Comparison of ENCODE assay signal across 15 mouse cellular contexts in genomic region chr10:80271870-80272585, GRCm38 (mm10). TPM values are rescaled to one million over a fixed set of nuclear protein-coding genes. Genes with fewer than 3 reads are reported as not detected.
DNase-seq lines count a peak whose midpoint lies in the region; ATAC-seq and TF ChIP-seq lines count a peak whose summit lies in the region.
"Had no signal": no experiment of that assay in that cellular context is flagged by ENCODE, and none has a peak within 500 bp of the region (broad histone marks: within the 10 kb centered on the region; RNA-seq: fewer than 3 reads in every experiment).

No protein-coding gene starts in this region.

- TF ChIP-seq POLR2A in thymus, adult 2 months (IDR thresholded peaks at IDR 0.05; ENCODE audit: control insufficient read depth, extremely low read depth, insufficient read depth, low read length, poor library complexity): no peak

- H3K27me3 ChIP-seq in heart, embryonic 12.5 days (replicated peaks): no peaks in the 10 kb centered on the region
- no peaks in the 10 kb centered on the region for H3K27me3 ChIP-seq in thymus, adult 2 months (ENCODE audit: control insufficient read depth, insufficient read depth, low read length)
- H3K27me3 ChIP-seq in liver, embryonic 15.5 days: no peaks in the 10 kb centered on the region
- H3K27me3 ChIP-seq: embryonic facial prominence, embryonic 15.5 days; forebrain, embryonic 15.5 days; lung, embryonic 15.5 days had no signal

- no peak overlapping the region for H3K27ac ChIP-seq in heart, embryonic 12.5 days (ENCODE audit: poor library complexity, severe bottlenecking)
- H3K27ac ChIP-seq in thymus, adult 2 months (ENCODE audit: control insufficient read depth, insufficient read depth, low read length): peak overlapping the region; percentile 24; the same call in 1 of the 2 replicates
- H3K27ac ChIP-seq in liver, embryonic 15.5 days (replicated peaks): peak overlapping the region; percentile 92
- H3K27ac ChIP-seq: embryonic facial prominence, embryonic 15.5 days; forebrain, embryonic 15.5 days; lung, embryonic 15.5 days had no signal

- WGBS in heart, embryonic 12.5 days: 88% methylated on average over 8 of the region's 8 CpGs
- 85% methylated on average over 8 of the region's 8 CpGs for whole genome bisulfite sequencing in thymus, adult 2 months
- WGBS in liver, embryonic 15.5 days (ENCODE audit: insufficient replicate concordance): 56% methylated on average over 8 of the region's 8 CpGs

- no peak for TF ChIP-seq CTCF in thymus, adult 2 months (IDR thresholded peaks at IDR 0.05; ENCODE audit: borderline replicate concordance, control insufficient read depth, extremely low read depth, insufficient read depth, low read length, poor library complexity)

- DNase-seq in heart, adult 11 months: no peak
- no peak for DNase-seq in thymus, adult 2 months
- no peak for DNase-seq in thymus, adult 18-20 months
- no peak for DNase-seq in B cell, adult 2 months
- no peak for DNase-seq in thymus, postnatal 0 days (ENCODE audit: low spot score)
- DNase-seq: adrenal gland, postnatal 36 days; kidney, postnatal 10 days; left cerebral cortex, postnatal 4 days; right cerebral cortex, postnatal 4 days had no signal

- H3K4me1 ChIP-seq in heart, embryonic 12.5 days (replicated peaks): peaks cover 62% of the 10 kb centered on the region
- H3K4me1 ChIP-seq in thymus, adult 2 months (replicated peaks; ENCODE audit: control insufficient read depth, insufficient read depth, low read length): peaks cover 35% of the 10 kb centered on the region
- H3K4me1 ChIP-seq in liver, embryonic 15.5 days (replicated peaks): peaks cover 78% of the 10 kb centered on the region

- peaks cover 74% of the 10 kb centered on the region for H3K36me3 ChIP-seq in heart, embryonic 12.5 days
- peaks cover 20% of the 10 kb centered on the region for H3K36me3 ChIP-seq in thymus, adult 2 months (ENCODE audit: control insufficient read depth, insufficient read depth, low read length)
- H3K36me3 ChIP-seq in liver, embryonic 15.5 days (replicated peaks): peaks cover 78% of the 10 kb centered on the region

- ATAC-seq in heart, embryonic 12.5 days (ENCODE audit: insufficient number of reproducible peaks, low FRiP score): no peak
- ATAC-seq in liver, embryonic 15.5 days (ENCODE audit: insufficient read depth): peak; percentile 56
- ATAC-seq: forebrain, embryonic 15.5 days had no signal

- H3K4me3 ChIP-seq in heart, embryonic 12.5 days: no peak overlapping the region
- H3K4me3 ChIP-seq in thymus, adult 2 months (ENCODE audit: control insufficient read depth, insufficient read depth, low read length): no peak overlapping the region
- H3K4me3 ChIP-seq in liver, embryonic 15.5 days (replicated peaks): peak overlapping the region; percentile 38
- H3K4me3 ChIP-seq: embryonic facial prominence, embryonic 15.5 days; forebrain, embryonic 15.5 days; lung, embryonic 15.5 days; myocyte had no signal

- H3K4me2 ChIP-seq in heart, embryonic 12.5 days: 0 out of 2 replicates have a peak overlapping the region, but pooled peaks have one; percentile 4
- peak overlapping the region; percentile 91 for H3K4me2 ChIP-seq in liver, embryonic 15.5 days
- H3K4me2 ChIP-seq: embryonic facial prominence, embryonic 15.5 days; forebrain, embryonic 15.5 days; lung, embryonic 15.5 days had no signal

- H3K9ac ChIP-seq in heart, embryonic 12.5 days: 0 out of 2 replicates have a peak overlapping the region, but pooled peaks have one; percentile 31
- H3K9ac ChIP-seq in liver, embryonic 15.5 days: peak overlapping the region; percentile 50; the same call in 1 of the 2 replicates
- H3K9ac ChIP-seq: embryonic facial prominence, embryonic 15.5 days; forebrain, embryonic 15.5 days; lung, embryonic 15.5 days had no signal

- H3K9me3 ChIP-seq in heart, embryonic 12.5 days (replicated peaks): no peaks in the 10 kb centered on the region
- H3K9me3 ChIP-seq in liver, embryonic 15.5 days (replicated peaks): no peaks in the 10 kb centered on the region
- H3K9me3 ChIP-seq: embryonic facial prominence, embryonic 15.5 days; forebrain, embryonic 15.5 days; lung, embryonic 15.5 days had no signal

RNA-seq across cellular contexts. Expression of gene Dazap1, which starts 10.7 kb away (rescaled TPM):
- polyA plus RNA-seq in heart, embryonic 12.5 days (2016; fragmentation: Nextera tagmentation; extraction: Ambion mirVana): 37.4 and 41.9 TPM in 2 replicates
- polyA plus RNA-seq in thymus, adult 2 months (2012; rRNA removed): 134 and 166 TPM in 2 replicates
- 26.0 and 27.2 TPM in 2 replicates for polyA plus RNA-seq in liver, embryonic 15.5 days (2015; fragmentation: Nextera tagmentation; extraction: Ambion mirVana)
- 48.9 and 56.1 TPM in 2 replicates for polyA plus RNA-seq in thymus, postnatal 0 days (2015; fragmentation: Nextera tagmentation; extraction: Ambion mirVana)

RNA-seq across cellular contexts. Expression of gene Gamt, which starts 11.2 kb away (rescaled TPM):
- polyA plus RNA-seq in heart, embryonic 12.5 days (2016; fragmentation: Nextera tagmentation; extraction: Ambion mirVana): 55.5 and 58.9 TPM in 2 replicates
- polyA plus RNA-seq in thymus, adult 2 months (2012; rRNA removed): 6.0 and 6.4 TPM in 2 replicates
- 112 and 138 TPM in 2 replicates for polyA plus RNA-seq in liver, embryonic 15.5 days (2015; fragmentation: Nextera tagmentation; extraction: Ambion mirVana)
- polyA plus RNA-seq in thymus, postnatal 0 days (2015; fragmentation: Nextera tagmentation; extraction: Ambion mirVana): 5.5 and 5.9 TPM in 2 replicates

RNA-seq across cellular contexts. Expression of gene Rps15, which starts 20.2 kb away (rescaled TPM):
- polyA plus RNA-seq in heart, embryonic 12.5 days (2016; fragmentation: Nextera tagmentation; extraction: Ambion mirVana): 577 and 591 TPM in 2 replicates
- 2,172 and 2,371 TPM in 2 replicates for polyA plus RNA-seq in thymus, adult 2 months (2012; rRNA removed)
- 501 and 527 TPM in 2 replicates for polyA plus RNA-seq in liver, embryonic 15.5 days (2015; fragmentation: Nextera tagmentation; extraction: Ambion mirVana)
- 1,158 and 1,206 TPM in 2 replicates for polyA plus RNA-seq in thymus, postnatal 0 days (2015; fragmentation: Nextera tagmentation; extraction: Ambion mirVana)

RNA-seq across cellular contexts. Expression of gene Ndufs7, which starts 23.1 kb away (rescaled TPM):
- 438 and 454 TPM in 2 replicates for polyA plus RNA-seq in heart, embryonic 12.5 days (2016; fragmentation: Nextera tagmentation; extraction: Ambion mirVana)
- 531 and 647 TPM in 2 replicates for polyA plus RNA-seq in thymus, adult 2 months (2012; rRNA removed)
- 228 and 236 TPM in 2 replicates for polyA plus RNA-seq in liver, embryonic 15.5 days (2015; fragmentation: Nextera tagmentation; extraction: Ambion mirVana)
- polyA plus RNA-seq in thymus, postnatal 0 days (2015; fragmentation: Nextera tagmentation; extraction: Ambion mirVana): 319 and 339 TPM in 2 replicates

RNA-seq across cellular contexts. Expression of gene Apc2, which starts 23.7 kb away (rescaled TPM):
- polyA plus RNA-seq in heart, embryonic 12.5 days (2016; fragmentation: Nextera tagmentation; extraction: Ambion mirVana): 0.89 and 1.4 TPM in 2 replicates
- 0.40 and 0.57 TPM in 2 replicates for polyA plus RNA-seq in thymus, adult 2 months (2012; rRNA removed)
- polyA plus RNA-seq in liver, embryonic 15.5 days (2015; fragmentation: Nextera tagmentation; extraction: Ambion mirVana): 0.09 and 0.12 TPM in 2 replicates
- polyA plus RNA-seq in thymus, postnatal 0 days (2015; fragmentation: Nextera tagmentation; extraction: Ambion mirVana): 0.10 and 0.24 TPM in 2 replicates
